Mouse (Mus musculus) brain, embryonic 14.5 days (tissue): Measurements from ENCODE around the gene Kcna3.

Experiments
- CTCF ChIP-seq: fragments of 200-500 bp; IDR thresholded peaks from 2 replicates; pipeline ENCODE4 v1.5.1; 2012; ENCODE audit warnings: inconsistent platforms, mild to moderate bottlenecking, moderate library complexity, borderline replicate concordance; ENCODE audit not compliant: insufficient read depth, insufficient read length; ENCODE audit errors: extremely low read depth
- POLR2A ChIP-seq: fragments of 200-500 bp; IDR thresholded peaks from 2 replicates; pipeline ENCODE4 v1.6.1; 2012; ENCODE audit warnings: mild to moderate bottlenecking, inconsistent platforms, borderline replicate concordance; ENCODE audit not compliant: poor library complexity, insufficient read depth, insufficient read length, severe bottlenecking; ENCODE audit errors: extremely low read depth

DNA sequence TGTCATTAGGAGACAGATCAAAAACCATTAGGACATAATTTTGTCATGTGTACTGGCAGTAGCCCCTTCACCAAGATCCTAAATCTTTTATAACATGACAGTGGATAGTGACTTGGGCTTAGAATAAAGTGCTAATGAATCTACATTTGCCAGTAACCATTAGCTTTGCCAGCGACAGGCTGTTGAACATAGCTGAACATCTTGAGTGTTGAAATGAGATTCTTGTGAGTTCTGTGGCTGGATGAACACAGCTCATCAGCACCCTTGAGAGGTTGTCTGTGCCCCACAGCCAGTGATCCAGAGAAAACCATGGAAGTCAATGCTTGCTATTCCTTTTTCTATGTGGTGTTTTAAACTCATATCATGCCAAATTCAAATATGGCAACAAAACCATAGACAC, 5.7 kb downstream of the Kcna3 start:
- TF ChIP-seq CTCF (no peak), POLR2A (no peak)
